Mouse (Mus musculus) midbrain, embryonic 16.5 days (tissue): ENCODE measurements at regions not wholly inside any gene's neighbourhood (a gene's known extent, or its start where the extent isn't known, plus 50 kb on each side); places are given as distances from the start of the nearest gene placed in this dataset.

Experiments used
- ATAC-seq: fragments of 200-750 bp; cut with Nextera tagmentation; 2 replicates; pipeline ENCODE4 v1.8.0; 2017; ENCODE audit warnings: moderate TSS enrichment
- H3K27ac ChIP-seq: fragments of 300-500 bp; sonication (generic); 2 replicates; pipeline ENCODE4 v1.5.1; 2014; ENCODE audit warnings: mild to moderate bottlenecking, low read length, mixed read lengths
- H3K27me3 ChIP-seq: fragments of 300-500 bp; sonication (generic); 2 replicates; pipeline ENCODE4 v1.6.1; 2014; ENCODE audit warnings: low read depth, low read length, mixed read lengths; ENCODE audit not compliant: control insufficient read depth, insufficient read depth
- H3K36me3 ChIP-seq: fragments of 300-500 bp; sonication (generic); 2 replicates; pipeline ENCODE4 v1.6.1; 2014; ENCODE audit warnings: mild to moderate bottlenecking, low read length, moderate library complexity, mixed read lengths; ENCODE audit not compliant: control insufficient read depth, insufficient read depth
- H3K4me1 ChIP-seq: fragments of 300-500 bp; sonication (generic); 2 replicates; pipeline ENCODE4 v1.6.1; 2014; ENCODE audit warnings: mild to moderate bottlenecking, low read length, mixed read lengths; ENCODE audit not compliant: control insufficient read depth, insufficient read depth
- H3K4me2 ChIP-seq: fragments of 300-500 bp; sonication (generic); 2 replicates; pipeline ENCODE4 v1.6.1; 2014; ENCODE audit warnings: mild to moderate bottlenecking, low read length, mixed read lengths
- H3K4me3 ChIP-seq: fragments of 300-500 bp; sonication (generic); 2 replicates; pipeline ENCODE4 v1.5.1; 2014; ENCODE audit warnings: low read depth, mild to moderate bottlenecking, low read length, moderate library complexity, mixed read lengths
- H3K9ac ChIP-seq: fragments of 300-500 bp; sonication (generic); 2 replicates; pipeline ENCODE4 v1.6.1; 2014; ENCODE audit warnings: low read depth, low read length, mixed read lengths
- H3K9me3 ChIP-seq: fragments of 300-500 bp; sonication (generic); replicated peaks from 2 replicates; pipeline ENCODE4 v1.6.1; 2014; ENCODE audit warnings: mild to moderate bottlenecking, low read length, mixed read lengths; ENCODE audit not compliant: control insufficient read depth, poor library complexity, severe bottlenecking
- WGBS: fragments of 180-500 bp; shearing (Covaris S2); extraction: QIAGEN DNeasy Blood & Tissue Kit; methylation state at CpG from one replicate; pipeline ENCODE4 v1.1.7; 2014; 5-methylcytosine and 5-hydroxymethylcytosine counted together

- 83% methylated on average over 6 of the region's 6 CpGs for WGBS
Observed at GRCm38 (mm10) chr14:105056171-105056570, 121.0 kb downstream of the Rbm26 start.

GRCm38 (mm10) chr14:105038798-105039197 is 138.3 kb downstream of the Rbm26 start:
- Histone ChIP-seq H3K27ac (no peak overlapping the region), H3K27me3 (no peaks in the 10 kb centered on the region), H3K4me1 (no peaks in the 10 kb centered on the region), H3K36me3 (no peaks in the 10 kb centered on the region), H3K9me3 (no peaks in the 10 kb centered on the region), H3K4me3 (no peak overlapping the region), H3K4me2 (no peak overlapping the region), H3K9ac (no peak overlapping the region)
- ATAC-seq: no peak

More at GRCm38 (mm10) chr14:105056171-105056570, 121.0 kb downstream of the Rbm26 start:
- Histone ChIP-seq H3K4me2 (no peak overlapping the region), H3K27ac (no peak overlapping the region), H3K9me3 (no peaks in the 10 kb centered on the region; the same call in 1 of the 2 replicates), H3K36me3 (no peaks in the 10 kb centered on the region), H3K9ac (no peak overlapping the region), H3K4me3 (no peak overlapping the region), H3K27me3 (no peaks in the 10 kb centered on the region), H3K4me1 (no peaks in the 10 kb centered on the region)
- ATAC-seq: no peak

- Histone ChIP-seq H3K4me2 (peak overlapping the region; percentile 21), H3K4me1 (no peaks in the 10 kb centered on the region)
Observed at GRCm38 (mm10) chr14:105034712-105035377, 142.3 kb downstream of the Rbm26 start.

DNA sequence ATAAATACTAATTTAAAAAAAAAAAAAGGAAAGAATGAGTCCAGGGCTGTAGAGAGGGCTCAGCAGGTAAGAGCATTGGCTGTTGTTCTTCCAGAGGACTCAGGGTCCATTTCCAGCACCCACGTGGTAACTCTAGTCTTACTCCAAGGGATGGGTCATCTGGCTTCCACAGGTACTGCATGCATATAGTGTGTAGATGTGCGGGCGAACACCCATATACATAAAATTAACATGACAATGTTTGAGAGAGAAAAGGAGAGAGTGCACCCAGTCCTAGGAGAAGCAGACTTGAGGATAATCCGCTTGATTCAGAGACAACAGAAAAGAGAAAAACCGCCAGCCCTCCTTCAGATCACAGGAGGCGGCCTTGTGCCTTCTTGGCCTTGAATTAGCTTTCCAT is 157.2 kb downstream of the Rbm26 start:
- Histone ChIP-seq H3K4me3 (no peak overlapping the region), H3K36me3 (no peaks in the 10 kb centered on the region), H3K27ac (no peak overlapping the region), H3K9ac (no peak overlapping the region), H3K9me3 (no peaks in the 10 kb centered on the region), H3K4me1 (peaks cover 4% of the 10 kb centered on the region), H3K27me3 (no peaks in the 10 kb centered on the region), H3K4me2 (no peak overlapping the region)
- ATAC-seq: no peak
- 44% methylated on average over 6 of the region's 6 CpGs for WGBS

More at GRCm38 (mm10) chr14:105034712-105035377, 142.3 kb downstream of the Rbm26 start:
- 38% methylated on average over 14 of the region's 14 CpGs for WGBS
- H3K4me3 ChIP-seq: no peak overlapping the region
- ATAC-seq: peak; percentile 79
- no peak overlapping the region for H3K9ac ChIP-seq
- H3K9me3 ChIP-seq: no peaks in the 10 kb centered on the region
- H3K36me3 ChIP-seq: no peaks in the 10 kb centered on the region
- H3K27me3 ChIP-seq: no peaks in the 10 kb centered on the region
- no peak overlapping the region for H3K27ac ChIP-seq

DNA sequence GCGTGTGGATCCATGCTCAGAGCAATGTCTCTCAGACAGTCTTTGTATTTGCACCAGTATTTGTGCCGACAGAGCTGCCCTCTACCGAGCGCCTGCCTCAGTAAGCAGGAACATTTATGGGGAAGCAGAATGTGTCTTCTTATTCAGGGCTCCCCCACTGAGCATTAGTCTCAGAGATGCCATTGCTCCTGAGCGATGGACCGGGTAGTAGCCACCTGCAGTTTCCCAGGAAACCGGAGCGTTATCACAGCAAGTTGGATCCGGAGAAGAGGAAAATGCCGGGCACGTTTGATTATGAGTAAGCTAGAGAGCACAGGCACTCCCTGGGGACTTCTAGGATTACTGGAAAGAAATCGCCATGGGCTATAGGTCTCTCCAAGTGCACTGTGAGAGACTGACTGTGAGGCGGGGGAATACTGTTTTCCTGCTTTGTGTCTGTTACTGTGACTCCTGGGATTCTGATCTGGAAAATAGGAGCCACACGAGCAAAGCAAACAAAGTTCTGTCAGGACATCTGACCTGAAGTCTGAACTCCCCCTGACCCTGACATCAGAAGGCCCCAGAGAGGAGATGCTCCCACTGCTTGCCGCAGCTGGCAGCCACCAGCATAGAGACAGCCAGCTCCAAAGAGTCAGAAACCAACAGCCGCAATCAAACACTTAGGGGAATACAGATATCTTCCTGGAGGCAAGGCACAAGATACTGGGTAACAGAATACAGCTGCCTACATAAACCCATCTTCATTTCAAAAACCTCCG is 160.9 kb downstream of the Rbm26 start:
- Histone ChIP-seq H3K9me3 (no peaks in the 10 kb centered on the region), H3K9ac (no peak overlapping the region), H3K36me3 (no peaks in the 10 kb centered on the region), H3K4me2 (peak overlapping the region; percentile 45), H3K4me1 (no peaks in the 10 kb centered on the region; the same call in 1 of the 2 replicates), H3K27ac (no peak overlapping the region), H3K4me3 (no peak overlapping the region), H3K27me3 (no peaks in the 10 kb centered on the region)
- WGBS: 20% methylated on average over 17 of the region's 17 CpGs
- peak; percentile 74 for ATAC-seq

- 86% methylated on average over 2 of the region's 2 CpGs for WGBS
- Histone ChIP-seq H3K9ac (no peak overlapping the region), H3K27me3 (no peaks in the 10 kb centered on the region), H3K4me1 (no peaks in the 10 kb centered on the region; the same call in 1 of the 2 replicates), H3K27ac (no peak overlapping the region), H3K4me3 (no peak overlapping the region), H3K4me2 (no peak overlapping the region), H3K36me3 (no peaks in the 10 kb centered on the region), H3K9me3 (no peaks in the 10 kb centered on the region)
- no peak for ATAC-seq
Observed at GRCm38 (mm10) chr14:105015278-105015677, 161.8 kb downstream of the Rbm26 start.

DNA sequence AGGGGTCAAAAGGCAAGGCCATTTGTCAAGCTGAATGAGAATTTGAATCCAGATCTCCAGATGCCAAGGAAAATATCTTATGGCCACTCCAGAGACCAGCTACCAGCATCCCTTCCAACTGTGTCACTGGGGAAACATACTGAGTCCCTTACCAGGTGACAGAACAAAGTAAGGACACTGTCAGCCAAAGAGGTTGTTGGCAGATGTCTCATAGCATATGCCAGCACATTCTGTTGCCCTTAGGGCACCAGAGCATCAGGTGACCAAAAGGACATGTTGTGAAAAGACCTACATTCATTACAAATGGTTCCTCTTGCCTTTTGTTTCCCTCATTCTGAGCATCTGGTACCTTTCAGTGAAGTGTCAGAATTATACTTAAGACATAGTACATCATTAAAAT is 166.4 kb downstream of the Rbm26 start:
- Histone ChIP-seq H3K27me3 (no peaks in the 10 kb centered on the region), H3K4me1 (no peaks in the 10 kb centered on the region), H3K4me2 (no peak overlapping the region), H3K9ac (no peak overlapping the region), H3K36me3 (no peaks in the 10 kb centered on the region), H3K4me3 (no peak overlapping the region), H3K27ac (no peak overlapping the region), H3K9me3 (no peaks in the 10 kb centered on the region)
- ATAC-seq: no peak

DNA sequence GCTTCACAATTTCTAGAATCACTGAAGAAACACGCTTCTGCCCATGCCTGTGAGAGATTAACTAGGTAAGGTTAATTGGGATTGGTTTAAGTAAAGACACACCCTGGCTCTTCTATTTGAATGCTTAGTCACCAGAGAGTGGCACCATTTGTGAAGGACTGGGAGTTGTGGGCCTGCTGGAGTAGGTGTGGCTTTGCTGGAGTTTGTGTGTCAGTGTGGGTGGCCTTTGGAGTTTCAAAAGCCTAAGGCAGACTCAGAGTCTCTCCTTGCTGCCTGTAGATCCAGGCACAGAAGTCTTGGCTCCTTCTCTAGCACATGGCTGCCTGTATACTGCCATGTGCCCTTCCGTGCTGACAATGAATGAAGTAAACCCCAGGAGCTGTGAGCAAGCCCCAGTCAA is 168.8 kb downstream of the Rbm26 start:
- Histone ChIP-seq H3K27me3 (no peaks in the 10 kb centered on the region), H3K4me3 (no peak overlapping the region), H3K36me3 (no peaks in the 10 kb centered on the region), H3K27ac (no peak overlapping the region), H3K4me1 (no peaks in the 10 kb centered on the region), H3K4me2 (no peak overlapping the region), H3K9ac (no peak overlapping the region), H3K9me3 (no peaks in the 10 kb centered on the region)
- 85% methylated on average over 2 of the region's 2 CpGs for WGBS
- ATAC-seq: no peak

DNA sequence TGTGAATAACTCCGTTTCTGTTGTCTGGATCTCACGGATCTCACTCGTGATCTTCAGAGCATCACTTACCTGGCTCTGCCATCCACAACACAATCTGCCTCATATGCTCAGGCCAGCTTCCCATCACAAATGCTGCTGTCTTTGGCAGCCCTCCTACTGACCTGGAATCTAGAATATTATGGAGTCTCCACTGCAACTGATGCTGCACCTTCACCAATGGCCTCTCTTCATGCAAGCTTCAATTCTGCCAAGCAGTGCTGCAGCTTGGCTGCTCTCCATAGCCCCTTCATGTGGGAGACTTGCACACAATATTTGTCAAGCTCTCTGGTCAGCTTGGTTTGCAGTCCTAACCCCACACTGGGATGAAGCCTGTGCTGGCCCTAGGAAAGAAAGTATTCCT is 183.1 kb downstream of the Rbm26 start:
- Histone ChIP-seq H3K4me3 (no peak overlapping the region), H3K4me2 (no peak overlapping the region), H3K9ac (no peak overlapping the region), H3K9me3 (no peaks in the 10 kb centered on the region), H3K4me1 (no peaks in the 10 kb centered on the region), H3K27me3 (no peaks in the 10 kb centered on the region), H3K36me3 (no peaks in the 10 kb centered on the region), H3K27ac (no peak overlapping the region)
- no peak for ATAC-seq
- 94% methylated on average over 3 of the region's 3 CpGs for WGBS
